Mouse (Mus musculus) c-Kit-positive CD71-negative TER-119-negative erythroid progenitor cells, embryonic 14.5 days (primary cell): Measurements from ENCODE around the gene Gm43552.

Source experiments
- DNase-seq: peaks from one replicate; pipeline ENCODE4 v3.0.0-alpha.2; 2013; ENCODE audit warnings: low read depth

The Gm43552 gene

DNA sequence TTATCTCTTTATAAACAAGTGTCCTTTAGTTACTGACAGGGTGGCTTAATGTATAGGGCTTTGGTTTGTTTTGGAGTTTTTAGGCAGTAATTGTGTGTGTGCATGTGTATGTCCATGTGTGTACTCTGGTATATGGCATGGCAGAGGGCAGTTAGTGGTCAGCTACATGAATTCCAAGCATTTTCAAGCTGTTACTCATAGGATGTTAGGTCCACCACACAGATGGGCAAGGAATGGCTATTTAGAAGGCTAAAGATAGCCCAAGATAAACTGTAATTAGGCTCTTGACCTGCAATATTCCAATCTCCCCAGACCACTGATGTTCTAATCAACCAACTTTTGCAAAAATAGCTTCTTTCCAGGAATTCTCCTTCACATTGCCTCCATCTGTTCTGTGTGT lies 54.6 kb downstream of the Gm43552 start:
- no peak for DNase-seq

DNA sequence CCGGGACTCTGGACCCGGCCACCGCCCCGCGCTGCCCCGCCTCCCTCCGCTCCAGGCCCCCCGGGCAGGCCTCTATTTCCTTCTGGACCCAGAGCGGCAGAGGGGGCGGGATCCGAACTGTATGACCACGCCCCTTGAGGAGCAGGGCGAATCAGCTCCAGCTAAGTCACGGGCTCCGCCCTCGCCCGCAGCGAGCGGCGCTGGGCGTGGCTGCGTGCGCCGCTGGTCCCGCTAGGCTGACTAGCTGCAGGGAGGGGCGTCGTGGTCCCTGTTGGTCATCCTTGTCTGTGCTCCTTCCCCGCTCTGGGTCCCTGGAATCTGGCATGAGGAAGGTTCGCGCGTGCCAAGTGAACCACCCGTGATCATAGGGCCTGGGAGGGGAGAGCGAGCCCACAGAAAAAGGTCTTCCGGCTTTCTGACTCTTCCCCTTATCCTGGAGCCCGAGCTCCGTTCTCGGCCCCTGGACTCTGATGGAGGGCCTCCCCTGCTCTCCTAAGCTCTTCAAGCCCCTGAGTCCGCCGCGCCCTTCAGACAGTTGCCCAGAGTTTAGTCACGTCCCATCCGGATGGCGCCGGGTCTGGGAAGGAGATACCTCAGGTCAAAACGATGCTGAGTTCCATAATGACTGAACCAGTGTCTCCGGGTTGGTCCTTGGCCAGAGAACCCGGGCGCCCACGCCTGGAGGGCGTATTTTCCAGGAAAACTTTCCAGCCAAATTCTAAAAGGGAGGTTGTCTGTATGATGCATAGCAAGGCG lies 56.6 kb downstream of the Gm43552 start, which contains the start of gene Ugdh:
Ugdh (minus strand) TSS at position 144 of the 756 bp plus-strand sequence.
- DNase-seq, result peak; percentile 96

DNA sequence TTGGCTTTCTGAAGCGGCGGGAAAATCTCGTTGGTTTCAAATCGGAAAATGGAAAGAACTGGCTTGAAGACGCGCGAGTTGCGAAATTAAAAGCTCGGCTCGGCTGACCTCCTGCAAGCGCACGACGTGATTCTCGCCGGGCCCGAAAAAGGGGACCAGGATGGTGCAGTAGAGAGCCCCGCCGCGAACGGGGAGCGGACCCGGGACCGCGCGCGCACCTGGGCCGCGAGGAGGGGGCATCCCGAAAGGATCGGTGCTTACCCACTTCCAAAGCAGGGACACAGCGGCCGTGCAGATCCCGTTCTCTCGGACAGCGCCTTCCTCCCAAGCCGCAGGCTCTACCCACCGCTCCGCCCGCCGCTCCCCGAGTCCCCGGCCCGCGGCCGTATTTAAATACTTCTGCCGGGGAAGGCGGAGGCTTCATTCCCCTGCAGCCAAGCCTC lies 57.2 kb downstream of the Gm43552 start:
- DNase-seq, result no peak

DNA sequence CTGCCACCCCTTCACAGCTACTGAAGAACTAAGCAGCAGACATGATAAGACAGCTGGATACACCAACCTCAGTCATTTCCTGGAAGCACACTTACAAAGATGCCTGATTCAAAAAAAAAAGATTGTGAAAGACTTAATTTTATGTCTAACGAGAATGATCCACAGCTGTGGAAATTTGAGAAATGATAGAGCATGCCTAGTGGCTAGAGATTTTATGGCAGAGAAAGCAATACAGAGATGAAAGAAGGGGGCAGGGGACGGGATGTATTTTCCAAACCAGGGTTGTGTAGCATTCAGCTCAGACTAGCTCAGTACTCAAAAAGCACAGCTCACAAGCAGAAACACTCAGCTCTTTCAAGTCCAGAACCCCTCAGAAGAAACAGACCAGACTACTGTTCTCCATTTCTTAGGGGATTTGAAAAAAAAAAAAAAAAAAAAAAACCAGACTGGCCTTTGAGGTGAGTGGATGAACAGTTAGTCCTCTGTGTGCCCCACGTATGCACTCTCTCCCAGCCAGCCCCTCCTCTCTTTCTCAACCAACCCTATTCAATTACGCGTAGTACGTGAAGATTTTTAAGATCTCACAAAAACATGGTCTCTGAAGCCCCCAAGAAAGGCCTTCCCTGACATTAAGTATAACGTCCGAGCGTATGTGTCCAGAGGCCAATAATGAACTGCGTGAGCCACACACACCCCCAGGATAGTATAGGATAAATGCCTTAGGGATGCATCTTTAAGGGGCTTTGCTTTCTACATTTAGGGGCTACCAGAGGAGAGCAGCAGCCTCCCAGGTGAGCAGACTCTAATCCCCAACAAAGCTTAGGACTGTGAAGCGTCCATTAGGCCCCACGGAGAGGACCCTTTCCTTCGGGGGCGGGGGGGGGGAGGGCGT lies 57.9 kb downstream of the Gm43552 start:
- DNase-seq, result no peak

DNA sequence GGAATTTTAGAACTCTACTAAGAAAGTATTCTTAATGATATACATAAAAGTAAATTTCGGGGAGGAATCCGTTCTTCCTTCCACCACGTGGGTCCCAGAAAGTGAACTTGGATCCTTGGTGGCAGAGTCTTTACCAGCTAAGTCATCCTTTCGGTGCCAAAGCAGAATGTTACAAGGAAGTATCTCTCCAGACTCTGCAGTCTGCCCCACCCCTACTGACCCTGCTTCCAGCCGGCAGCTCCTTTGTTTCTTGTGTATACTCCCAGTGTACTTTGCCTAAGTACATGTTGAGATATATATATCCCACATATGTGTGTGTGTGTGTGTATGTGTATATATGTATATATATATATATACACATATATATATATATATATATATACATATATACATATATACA lies 63.2 kb downstream of the Gm43552 start:
- DNase-seq, result no peak

DNA sequence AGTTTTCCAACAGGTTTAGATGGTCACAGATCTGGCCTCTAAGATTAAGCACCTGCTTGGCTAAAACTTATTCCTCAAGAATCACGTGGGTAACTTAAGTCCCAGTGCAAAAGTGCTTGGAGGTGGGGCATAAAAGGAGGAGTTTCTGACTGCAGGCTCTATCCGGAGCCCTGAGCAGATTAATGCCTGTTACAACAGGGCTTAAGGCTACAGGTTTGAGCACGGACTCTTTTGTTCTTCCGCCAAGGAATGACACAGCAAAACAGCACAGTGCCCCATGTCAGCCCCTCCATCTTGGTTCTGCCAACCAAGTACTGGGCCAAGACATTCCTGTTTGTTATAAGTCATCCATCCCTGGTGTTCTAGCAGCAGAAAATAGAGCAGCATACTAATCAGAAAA lies 64.3 kb downstream of the Gm43552 start:
- no peak for DNase-seq

DNA sequence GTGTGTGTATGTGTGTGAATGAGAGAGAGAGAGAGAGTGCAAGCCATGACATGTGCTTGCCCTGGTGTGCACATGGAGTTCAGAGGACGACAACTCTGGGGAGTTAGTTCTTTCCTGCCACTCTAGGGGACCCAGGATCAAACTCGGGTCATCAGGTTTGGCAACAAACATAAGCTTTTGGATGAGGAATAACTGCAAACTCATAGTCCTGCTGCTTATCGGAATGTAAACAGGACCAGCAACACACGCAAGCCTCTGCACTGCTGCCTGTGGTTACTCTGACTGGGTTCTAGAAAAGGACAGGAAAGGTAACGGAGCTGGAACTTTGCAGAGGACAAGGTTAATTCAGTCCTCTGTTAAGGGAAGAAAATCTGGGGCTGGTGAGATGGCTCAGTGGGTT lies 67.4 kb downstream of the Gm43552 start:
- DNase-seq, result no peak

DNA sequence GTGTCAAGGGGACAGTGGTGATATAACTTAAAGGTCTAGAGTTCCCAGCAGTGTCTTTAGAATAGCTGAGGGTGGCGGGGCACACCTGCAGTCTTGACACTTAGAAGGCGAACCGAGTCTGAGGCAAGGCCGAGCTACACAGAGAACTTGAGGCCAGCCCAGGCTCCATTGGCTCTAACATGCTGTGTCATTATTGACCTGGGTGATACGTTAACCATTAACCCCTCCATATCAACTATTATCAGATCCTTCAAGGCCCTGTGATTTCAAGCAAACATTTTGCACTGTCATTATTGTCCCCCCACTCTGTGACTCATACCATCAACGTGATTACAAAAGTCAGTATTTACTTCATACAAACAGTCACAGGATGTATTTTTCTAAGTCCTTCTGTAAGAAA lies 68.4 kb downstream of the Gm43552 start:
- no peak for DNase-seq

DNA sequence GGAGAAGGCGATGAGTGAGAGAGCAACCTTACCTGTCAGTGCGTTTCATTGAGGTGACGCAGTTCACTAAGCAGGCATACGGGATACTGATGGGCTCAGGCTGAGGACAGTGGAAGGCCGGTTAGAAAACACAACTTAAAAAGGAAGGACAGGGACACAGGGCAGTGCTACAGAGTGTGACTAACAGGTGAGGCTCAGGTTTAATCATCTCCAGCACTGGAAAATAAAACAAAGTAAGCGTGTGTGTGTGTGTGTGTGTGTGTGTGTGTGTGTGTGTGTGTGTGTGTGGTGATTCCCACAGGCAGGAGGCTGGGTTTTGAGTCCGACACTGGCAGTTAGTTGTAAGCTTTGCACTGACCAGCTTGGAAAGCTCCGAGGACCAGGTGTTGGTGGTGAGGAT lies 69.8 kb downstream of the Gm43552 start:
- DNase-seq, result no peak

DNA sequence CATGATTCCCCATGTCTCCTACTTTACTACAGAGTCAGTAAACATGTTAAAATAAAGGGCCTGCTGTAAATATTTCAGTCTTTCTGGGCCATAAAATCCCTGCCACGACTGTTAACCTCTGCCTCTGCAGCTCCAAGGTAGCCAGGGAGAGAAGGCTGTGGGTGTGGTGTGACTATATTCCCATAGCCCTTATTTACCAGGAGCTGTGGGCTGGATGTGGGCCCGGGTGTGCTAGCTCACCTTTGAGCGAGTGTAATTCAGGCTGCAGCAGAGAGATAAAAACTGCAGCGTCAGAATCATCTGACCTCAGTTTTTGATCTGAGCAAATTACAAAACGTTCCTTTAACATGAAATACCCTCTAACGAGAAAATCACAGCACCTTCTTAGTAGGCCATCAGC lies 71.8 kb downstream of the Gm43552 start:
- no peak for DNase-seq

DNA sequence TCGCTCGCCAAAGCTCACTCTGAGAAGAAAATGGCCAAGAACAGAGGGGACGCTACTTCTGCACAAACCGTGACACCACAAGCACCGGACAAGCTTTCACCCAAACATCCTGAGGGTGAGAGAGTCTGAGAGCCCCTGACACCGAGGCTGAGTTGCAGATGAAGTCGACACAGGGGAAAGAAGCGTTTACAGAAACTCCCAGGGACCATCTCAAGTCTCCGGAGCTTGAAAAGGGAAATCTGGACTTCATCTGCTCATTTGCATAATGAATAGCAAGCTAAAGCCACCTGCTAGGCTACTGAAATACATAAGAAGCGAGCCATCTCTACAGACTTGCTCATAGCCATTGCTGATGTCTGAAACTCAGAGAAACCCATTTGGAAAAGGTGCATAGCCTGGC lies 73.5 kb downstream of the Gm43552 start:
- no peak for DNase-seq

DNA sequence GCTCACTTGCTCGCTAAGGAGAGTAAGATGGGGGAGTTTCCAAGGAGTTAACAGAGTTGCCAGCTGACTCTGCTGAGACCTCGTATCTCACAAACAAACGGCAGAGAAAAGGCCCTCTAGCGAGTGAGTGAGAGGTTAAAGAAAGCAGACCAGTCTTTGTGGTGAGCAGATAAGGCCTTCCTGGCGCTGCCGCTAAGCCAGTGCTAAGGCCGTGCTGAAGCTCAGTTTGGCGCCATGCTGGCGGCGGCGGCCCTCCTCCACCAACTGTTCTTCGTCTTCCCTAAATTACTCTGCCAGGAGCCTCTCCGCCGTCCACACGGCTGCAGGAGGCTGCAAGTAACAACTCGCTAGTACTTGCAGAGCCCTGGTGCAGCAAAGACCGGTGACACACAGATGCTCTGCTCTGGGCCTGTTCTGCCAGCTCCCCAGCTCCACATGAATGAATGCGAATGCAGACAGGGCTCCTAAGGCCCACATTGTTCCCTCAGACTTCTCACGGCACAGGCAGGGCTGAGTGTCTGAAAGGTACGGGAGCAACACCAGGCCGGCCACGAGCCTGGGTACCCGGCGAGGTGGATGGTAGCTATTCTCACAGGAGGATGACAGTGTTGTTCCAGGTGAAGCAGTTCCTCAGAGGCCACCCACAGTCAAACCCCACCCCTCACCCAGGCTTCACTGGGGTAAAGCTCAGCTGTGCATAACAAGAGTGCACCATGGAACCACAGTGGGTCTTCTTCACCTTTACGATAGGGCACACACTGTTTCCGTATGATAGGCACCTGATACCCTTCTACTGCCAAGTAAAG lies 76.8 kb downstream of the Gm43552 start:
- DNase-seq, result no peak

DNA sequence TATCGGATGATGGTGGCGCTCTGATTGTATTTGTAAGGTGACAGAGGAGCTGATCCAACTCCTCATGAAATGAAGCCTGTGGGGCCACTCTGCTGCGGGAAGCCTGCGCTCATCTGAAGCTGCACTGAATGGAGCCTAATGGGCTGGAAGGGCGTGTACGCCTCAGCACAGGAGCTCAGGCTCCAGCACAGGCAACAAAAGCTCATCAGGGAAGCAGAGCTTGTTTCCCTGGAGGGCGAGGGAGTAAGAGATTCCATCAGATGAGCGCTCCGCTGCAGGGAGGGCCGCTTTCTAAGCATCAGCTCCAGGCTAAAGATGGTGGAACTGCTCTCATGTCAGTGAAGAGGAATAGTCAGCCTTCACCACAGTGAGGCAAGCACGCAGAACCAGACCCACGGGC lies 84.6 kb downstream of the Gm43552 start:
- no peak for DNase-seq

DNA sequence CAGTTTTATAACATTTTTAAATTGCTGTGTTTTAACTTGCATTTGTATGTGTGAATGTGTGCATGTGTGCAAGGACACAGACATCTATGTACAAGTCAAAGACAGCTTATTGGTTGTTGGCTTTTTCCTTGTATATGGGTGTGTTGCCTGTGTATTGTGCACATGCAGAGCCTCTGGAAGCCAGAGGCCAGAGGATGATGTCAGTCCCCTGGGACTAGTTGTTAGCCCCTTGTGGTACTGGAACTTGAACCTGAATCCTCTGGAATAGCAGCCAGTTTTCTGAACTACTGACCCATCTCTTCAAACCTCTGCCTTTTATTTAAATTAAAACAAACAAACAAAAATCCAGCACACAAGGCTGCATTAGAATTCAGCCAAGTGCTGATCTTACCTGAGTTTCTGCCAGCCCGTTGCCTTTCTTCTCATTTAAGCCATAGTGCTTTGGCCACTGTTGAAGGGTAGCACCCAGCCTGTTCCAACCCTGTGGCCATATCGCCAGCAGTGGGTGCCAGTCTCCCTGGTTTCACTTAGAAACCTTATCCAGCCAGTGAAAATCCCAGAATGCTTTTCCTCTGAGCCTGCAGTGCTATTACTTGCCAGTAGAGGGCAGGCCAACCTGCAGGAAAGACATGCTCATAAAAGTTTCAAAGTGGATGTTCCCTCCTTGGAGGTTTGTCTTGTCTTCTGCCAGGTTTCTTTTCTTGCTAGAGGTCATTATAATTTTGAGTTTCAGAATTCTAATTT lies 91.2 kb downstream of the Gm43552 start:
- DNase-seq, result peak; percentile 82

DNA sequence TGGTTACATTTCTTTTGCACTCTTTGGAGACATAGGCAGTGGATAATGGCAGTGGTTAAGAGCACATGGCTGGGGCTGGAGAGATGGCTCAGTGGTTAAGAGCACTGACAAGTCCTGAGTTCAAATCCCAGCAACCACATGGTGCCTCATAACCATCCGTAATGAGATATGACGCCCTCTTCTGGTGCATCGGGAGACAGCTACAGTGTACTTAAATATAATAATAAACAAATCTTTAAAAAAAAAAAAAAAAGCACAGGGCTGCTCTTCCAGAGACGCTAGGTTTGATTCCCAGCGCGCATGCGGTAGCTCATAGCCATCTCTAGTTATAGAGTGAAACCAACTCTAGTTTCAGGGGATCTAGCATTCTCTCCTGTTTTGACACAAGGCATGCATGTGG lies 98.2 kb downstream of the Gm43552 start:
- DNase-seq, result no peak

DNA sequence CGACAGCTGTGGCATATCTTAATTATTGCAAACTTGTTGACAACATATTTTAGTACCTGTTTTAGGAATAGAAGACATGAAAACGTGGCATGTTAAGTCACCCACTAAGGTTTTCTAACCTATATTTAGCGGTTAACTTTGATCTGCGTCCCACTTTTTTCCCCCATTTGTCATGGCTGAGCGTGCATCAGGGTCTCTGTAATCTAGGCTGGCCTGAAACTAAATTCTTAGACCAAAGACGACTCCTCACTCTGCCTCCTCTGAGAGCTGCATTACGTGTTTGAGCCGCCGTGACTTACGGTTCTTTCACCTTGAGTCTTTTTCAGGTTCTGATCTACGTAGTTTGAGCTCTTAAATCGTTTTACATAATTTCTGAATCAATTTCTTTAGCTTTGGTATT lies 100.9 kb downstream of the Gm43552 start:
- DNase-seq, result no peak

DNA sequence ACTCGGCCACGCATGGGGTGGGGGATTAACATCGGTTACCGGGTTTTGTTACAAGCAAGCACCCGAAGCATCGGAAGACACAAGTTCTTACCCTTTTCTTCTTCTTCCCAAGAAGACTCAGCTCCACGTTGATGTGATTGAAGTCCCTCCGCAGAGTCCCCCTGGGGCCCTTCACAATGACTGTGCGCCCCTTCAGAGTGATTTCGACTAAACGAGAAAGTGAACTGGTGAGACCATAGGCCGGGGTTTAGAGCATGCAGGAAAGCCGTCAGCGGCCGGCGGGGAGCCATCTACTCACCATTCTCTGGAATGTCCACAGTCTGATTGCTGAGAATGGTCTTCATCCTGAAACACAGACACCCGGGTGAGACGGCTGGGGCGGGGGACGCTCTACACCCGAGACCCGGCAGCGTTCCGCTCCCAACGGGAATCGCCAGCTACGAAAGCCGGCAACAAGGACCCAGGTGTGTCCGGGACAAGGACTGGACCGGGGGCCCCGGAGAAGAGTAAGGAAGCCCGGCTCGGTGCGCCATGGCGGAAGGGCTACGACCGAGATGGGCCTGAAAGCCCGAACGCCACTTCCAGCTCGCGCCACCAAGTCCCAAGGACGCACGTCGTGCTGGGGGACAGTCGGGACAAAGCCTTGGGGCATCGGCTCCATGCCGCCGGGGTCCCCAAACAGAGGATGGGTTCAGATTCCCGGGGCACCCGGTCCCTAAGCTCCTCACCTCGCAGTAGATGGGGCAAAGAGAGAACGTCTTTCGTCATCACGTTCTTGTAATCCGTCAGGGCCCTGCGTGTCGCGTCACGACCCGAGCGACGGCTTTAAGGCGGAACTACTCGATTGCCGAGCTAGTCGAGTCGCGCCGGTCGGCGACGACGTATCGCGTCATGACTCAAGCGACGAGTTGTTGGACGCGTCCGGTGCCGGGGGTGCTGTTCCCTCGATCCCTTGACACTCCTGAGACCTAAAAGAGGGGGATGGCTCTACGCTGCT lies 101.7 kb downstream of the Gm43552 start, which contains the start of the genes Rpl9 and Lias:
Rpl9 (minus strand) TSS at position 797 of the 997 bp plus-strand sequence.
Lias (plus strand) TSS at position 850 of the 997 bp plus-strand sequence.
- DNase-seq, result peak; percentile 92

DNA sequence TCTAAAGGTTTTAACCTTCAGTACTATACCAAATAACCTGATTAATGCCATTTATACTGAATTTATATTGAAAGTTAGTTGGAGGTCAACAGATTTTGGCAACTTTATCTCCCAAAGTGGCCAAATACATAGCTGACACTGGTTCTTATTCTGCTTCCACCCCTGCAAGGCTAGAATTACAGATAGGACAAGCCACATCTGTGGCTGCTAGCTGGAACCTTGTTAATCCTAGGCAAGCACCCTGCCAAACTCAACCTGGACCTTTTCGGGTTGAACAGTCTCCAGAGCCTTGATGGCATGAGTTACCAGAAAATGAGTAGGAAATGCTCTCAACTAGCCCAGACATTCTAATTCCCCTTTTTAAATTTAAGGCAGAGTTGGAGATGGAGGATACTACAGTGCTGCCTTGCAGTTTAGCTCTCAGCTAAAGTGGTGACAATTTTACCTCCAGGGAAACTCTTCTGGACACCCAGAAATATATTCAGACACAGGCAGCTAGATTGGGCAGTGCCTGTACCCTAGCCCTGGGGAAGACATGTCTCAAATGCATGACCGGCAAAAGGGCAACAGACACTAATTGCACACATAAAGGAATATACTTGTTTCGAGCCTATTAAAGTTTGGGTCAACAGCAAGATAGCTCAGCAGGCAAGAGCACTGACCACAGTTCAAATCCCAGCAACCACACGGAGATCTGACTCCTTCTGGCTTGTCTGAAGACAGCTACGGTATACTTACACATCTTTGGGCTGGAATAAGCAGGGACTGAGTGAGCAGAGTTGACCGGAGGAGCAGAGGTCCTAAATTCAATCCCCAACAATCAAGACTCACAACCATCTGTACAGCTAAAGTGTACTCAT lies 105.4 kb downstream of the Gm43552 start:
- no peak for DNase-seq

DNA sequence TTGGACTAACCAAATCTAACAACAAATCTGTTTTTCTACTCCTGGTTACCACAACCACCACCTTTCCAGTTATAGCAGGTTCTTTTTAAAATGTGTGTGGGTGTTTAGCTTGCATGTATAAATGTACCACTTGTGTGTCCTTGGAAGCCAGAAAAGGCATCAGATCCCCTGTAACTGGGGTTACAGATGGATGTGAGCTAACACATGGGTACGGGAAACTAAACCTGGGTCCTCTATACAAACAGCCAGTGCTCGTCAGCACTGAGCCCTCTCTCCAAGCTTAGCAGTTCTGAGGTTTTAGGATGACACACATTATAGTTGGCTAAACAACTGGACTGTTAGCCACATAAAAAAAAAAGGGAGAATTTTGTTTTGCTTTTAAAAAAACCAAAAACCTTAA lies 106.9 kb downstream of the Gm43552 start:
- DNase-seq, result no peak
